Mouse (Mus musculus): ENCODE data around the gene Frmd4a. TPM values are rescaled to one million over a fixed set of nuclear protein-coding genes. Genes with fewer than 3 reads are reported as not detected.

Gene Frmd4a
- total RNA-seq, 1 experiment from 2014 or later, result 3.1 TPM

DNA sequence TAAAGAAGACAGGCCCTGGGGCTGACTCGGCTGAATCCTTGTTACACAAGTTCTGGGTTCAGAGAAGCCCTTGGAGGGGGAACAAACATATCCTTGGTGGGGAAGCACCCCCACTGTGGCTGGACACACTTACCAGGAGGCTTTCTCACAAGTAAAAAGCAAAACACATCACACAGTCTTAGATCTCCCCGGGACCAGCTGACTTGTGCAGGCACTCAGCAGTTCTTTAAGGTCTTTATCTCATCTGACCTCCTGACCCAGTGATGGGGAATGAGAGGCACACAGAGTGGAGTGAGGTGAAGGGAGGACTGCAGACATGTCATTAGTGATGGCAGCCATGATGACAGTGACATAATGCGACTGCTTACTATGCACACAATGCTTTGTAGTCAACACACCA lies 170.8 kb downstream of the Frmd4a start:
- no peak for ATAC-seq (ENCODE audit: extremely low read depth, insufficient number of reproducible peaks, low FRiP score, poor library complexity, severe bottlenecking)

DNA sequence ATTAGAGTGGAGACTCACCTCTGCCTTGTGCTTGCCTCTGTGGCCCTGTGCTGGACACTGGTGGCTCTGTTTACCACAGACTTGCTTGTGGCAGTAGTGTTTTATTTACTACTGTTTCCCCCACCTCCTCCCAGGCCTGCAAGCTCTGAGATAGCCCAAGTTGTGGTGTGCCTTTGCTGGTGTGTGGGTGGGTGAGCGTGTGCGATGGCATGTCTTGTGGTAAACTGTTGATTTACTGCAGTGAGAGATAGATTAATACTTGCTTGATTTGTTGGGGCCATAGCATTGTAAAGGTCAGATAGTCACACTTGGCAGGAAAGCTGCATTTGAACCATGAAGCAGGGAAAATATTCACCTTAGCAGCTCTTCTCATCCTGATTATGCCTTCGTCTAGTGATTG lies 172.8 kb downstream of the Frmd4a start:
- no peak for ATAC-seq (ENCODE audit: extremely low read depth, insufficient number of reproducible peaks, low FRiP score, poor library complexity, severe bottlenecking)

GRCm38 (mm10) chr2:4190995-4191394 lies 173.5 kb downstream of the Frmd4a start:
- ATAC-seq (ENCODE audit: extremely low read depth, insufficient number of reproducible peaks, low FRiP score, poor library complexity, severe bottlenecking), result no peak

GRCm38 (mm10) chr2:4193206-4193605 lies 175.7 kb downstream of the Frmd4a start:
- ATAC-seq (ENCODE audit: extremely low read depth, insufficient number of reproducible peaks, low FRiP score, poor library complexity, severe bottlenecking), result no peak

DNA sequence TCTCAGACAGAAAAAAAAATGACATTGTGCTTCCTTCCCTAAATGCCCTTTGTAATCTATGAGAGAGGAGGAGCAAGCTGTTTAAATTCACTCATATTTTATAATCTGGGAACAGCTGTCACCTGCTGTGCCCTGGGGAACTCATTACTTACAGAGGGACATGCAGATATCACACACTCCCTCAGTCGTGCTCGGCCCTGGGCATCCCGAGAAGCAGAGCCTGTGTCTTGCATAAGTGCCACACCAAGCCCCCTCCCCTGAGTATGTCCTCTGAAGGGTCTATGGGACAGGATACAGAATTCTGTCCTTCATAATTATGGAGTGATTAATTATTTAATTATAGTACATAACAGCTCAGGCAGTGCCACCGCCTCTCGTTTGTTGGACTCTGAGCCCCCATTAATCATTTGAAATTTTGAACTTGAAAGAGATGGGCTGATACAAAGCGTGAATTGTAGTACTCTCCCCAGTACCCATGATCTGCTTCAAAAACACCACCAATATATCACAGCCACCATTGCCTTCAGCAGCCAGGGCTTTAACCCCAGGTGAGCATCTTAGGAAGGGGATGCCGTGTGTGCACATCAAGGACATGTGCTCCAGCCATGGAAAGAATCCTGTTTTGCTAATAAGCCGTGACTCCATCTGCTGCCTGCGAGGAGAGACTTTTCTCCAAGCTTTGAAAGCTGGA lies 177.0 kb downstream of the Frmd4a start:
- ATAC-seq (ENCODE audit: extremely low read depth, insufficient number of reproducible peaks, low FRiP score, poor library complexity, severe bottlenecking), result no peak

DNA sequence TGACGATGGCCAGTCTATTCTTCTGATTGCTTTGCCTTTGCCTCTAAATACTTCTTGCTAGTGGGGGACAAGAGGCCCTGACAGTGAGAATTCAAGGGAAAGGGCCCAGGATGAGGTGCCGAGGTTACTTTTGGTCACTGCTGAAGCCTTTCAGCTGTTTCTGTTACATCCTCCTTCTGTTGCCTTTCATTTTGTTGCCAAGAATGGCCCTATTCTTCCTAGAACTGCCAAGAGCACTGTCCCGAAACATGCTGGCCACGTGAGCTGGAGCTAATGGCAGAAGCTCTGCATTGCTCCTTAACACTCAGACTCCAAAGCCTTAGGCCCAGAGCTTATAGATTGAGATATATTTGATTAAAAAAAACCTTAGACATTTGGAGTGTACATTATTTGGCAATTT lies 178.5 kb downstream of the Frmd4a start:
- ATAC-seq (ENCODE audit: extremely low read depth, insufficient number of reproducible peaks, low FRiP score, poor library complexity, severe bottlenecking), result no peak

DNA sequence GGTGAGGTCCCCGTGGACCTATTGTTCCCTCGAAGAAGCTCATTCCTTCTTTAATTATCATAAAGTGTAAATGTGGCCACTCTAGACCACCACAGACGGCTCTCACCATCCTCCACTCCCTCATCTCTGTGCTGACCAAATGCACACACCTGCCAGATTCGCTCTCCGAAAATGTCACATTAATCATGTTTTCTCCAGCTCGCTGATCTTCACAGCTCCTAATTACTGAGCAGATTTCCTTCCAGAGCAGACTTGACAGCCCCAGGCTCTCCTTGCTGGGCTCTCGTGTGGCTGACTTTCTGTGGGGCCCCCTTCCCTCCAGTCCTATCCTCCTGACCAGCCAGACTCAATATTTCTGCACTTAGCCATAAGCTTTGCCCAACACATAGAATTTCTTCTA lies 191.7 kb downstream of the Frmd4a start:
- no peak for ATAC-seq (ENCODE audit: extremely low read depth, insufficient number of reproducible peaks, low FRiP score, poor library complexity, severe bottlenecking)

DNA sequence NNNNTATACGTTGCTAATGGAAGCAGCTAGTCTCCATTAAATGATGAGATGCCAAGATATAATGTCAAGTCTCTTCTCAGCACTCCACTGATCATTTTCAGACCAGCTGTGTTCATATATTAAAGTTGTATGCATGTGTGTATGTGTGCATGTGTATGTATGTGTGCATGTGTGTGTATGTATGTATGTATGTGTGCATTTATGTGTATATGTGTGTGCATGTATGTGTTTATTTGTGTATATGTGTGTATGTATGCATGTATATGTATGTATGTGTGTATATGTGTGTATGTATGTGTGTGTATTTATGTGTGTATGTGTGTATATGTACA lies 204.9 kb downstream of the Frmd4a start:
- ATAC-seq (ENCODE audit: extremely low read depth, insufficient number of reproducible peaks, low FRiP score, poor library complexity, severe bottlenecking), result no peak

DNA sequence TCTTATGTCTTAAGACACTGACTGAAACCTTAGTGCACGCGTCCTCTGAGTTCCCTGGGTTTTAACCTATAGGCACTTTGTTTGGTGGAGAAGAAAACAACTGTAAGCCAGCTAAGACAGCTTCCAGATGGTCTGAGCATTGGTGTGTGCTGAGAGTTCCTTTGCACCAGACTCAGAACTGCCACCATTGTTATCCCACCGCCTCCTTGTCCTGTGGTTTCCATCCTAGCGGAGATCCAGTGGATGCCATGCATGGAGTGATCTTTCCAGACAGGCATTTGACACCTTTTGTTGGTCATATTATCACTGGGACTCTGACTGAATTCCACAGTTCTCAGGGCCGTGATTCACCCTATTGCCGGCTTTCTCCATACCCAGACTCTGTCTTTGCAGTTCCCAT lies 205.8 kb downstream of the Frmd4a start:
- no peak for ATAC-seq (ENCODE audit: extremely low read depth, insufficient number of reproducible peaks, low FRiP score, poor library complexity, severe bottlenecking)

GRCm38 (mm10) chr2:4226941-4227558 lies 209.5 kb downstream of the Frmd4a start:
- no peak for ATAC-seq (ENCODE audit: extremely low read depth, insufficient number of reproducible peaks, low FRiP score, poor library complexity, severe bottlenecking)

GRCm38 (mm10) chr2:4227563-4227962 lies 210.0 kb downstream of the Frmd4a start:
- ATAC-seq (ENCODE audit: extremely low read depth, insufficient number of reproducible peaks, low FRiP score, poor library complexity, severe bottlenecking), result no peak

GRCm38 (mm10) chr2:4228510-4228909 lies 211.0 kb downstream of the Frmd4a start:
- no peak for ATAC-seq (ENCODE audit: extremely low read depth, insufficient number of reproducible peaks, low FRiP score, poor library complexity, severe bottlenecking)

- ATAC-seq (ENCODE audit: extremely low read depth, insufficient number of reproducible peaks, low FRiP score, poor library complexity, severe bottlenecking), result no peak
These were observed 214.8 kb downstream of the Frmd4a start for GRCm38 (mm10) chr2:4232335-4232734.

DNA sequence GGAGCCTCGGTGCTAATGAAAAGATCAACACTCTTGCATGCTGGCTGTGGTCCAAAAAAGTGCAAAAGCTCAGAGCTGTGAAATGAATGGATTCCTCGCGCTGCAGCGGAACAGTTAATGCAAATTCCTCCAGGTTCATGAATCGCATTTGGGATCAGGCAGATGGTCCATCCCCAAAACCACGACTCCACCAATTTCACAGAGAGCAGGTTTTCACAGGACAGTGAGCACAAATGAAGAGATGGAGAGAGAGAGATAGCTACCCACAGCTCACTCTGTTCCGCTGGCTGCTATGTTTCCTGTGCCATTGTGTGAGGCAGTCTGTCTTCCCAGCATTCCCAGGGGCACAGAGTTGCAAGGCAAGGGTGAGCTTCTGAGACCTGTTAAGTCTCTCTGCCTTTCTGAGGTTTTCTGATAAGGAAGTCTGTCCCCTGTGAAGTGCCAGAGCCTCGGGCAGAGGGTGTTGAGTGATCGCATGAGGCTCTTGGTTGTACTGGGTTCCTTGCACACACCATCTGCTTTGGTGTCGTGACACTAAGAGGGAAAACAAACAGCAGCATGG lies 215.3 kb downstream of the Frmd4a start:
- no peak for ATAC-seq (ENCODE audit: extremely low read depth, insufficient number of reproducible peaks, low FRiP score, poor library complexity, severe bottlenecking)

DNA sequence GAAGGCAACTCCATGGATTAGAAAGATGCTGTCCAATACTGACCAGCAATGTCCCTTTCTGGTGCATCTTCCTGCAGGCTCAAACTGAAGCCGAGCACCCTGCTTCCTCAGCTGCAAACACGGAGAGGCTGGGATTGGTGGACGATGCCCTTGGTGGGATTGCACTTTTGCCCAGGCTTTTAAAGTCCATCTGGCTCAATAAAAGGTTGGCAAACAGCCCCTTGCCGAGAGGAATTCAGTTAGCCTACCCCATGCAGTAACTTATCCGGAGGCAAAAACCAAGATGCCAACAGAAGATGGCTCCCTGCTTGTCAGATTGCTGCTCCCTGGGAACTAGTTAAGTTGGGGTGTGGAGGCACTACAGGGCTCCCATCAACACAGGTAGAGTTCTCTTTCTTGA lies 220.2 kb downstream of the Frmd4a start:
- no peak for ATAC-seq (ENCODE audit: extremely low read depth, insufficient number of reproducible peaks, low FRiP score, poor library complexity, severe bottlenecking)

- ATAC-seq (ENCODE audit: extremely low read depth, insufficient number of reproducible peaks, low FRiP score, poor library complexity, severe bottlenecking), result no peak
These were observed 232.2 kb downstream of the Frmd4a start for GRCm38 (mm10) chr2:4249723-4250122.

DNA sequence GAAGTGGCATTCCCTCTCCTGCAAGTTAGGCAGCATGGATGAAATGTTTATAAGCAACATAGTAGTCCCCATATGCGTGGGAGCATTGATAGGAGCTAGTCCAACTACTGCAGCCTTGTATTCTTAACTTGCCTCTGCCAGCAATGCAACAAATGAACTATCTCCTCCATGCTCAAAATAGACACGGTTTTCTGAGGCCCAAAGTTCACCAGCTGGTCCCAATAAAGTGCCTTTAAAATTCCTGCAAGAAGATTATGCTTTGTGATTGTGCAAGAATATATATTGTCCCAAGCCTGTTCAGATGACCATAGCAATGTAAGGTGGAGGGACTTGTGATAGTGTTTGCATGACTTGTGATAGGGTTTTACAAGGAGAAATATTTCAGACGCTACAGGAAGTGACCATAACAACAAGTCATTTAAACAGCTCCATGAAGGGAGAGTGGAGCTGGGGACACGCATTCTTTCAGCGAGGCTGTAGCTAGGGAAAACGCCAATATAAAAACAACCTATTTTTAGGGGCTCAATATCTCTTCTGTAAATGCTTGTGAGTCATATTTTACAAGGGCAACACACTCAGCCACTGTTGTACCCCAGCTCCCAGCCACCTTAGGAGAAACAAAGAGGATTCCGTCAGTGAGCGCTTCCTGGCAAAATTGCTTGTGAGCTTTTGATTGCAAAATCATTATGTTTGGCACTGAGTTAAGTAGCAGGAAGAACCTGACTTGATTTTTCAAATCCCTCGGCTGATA lies 235.2 kb downstream of the Frmd4a start:
- ATAC-seq (ENCODE audit: extremely low read depth, insufficient number of reproducible peaks, low FRiP score, poor library complexity, severe bottlenecking), result no peak

DNA sequence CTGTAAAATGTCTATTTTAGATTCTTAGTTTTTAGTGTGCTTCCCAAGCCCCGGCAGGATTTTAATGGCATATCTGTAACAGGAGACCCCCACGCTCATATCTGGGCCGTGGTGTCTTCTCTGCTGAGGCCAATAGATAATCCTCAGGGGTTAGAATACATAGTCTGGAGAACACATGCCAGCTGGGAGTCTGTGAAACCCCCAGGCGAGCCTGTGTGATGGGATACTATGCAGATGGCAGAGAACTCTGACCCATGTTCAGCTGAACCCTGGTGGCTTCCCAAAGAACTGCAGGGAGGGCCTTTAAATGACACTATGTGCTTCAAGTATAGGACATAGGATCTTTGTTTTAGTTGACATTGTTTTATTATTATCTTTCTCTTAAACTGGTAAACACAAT lies 235.8 kb downstream of the Frmd4a start:
- no peak for ATAC-seq (ENCODE audit: extremely low read depth, insufficient number of reproducible peaks, low FRiP score, poor library complexity, severe bottlenecking)

- ATAC-seq (ENCODE audit: extremely low read depth, insufficient number of reproducible peaks, low FRiP score, poor library complexity, severe bottlenecking), result no peak
These were observed 236.6 kb downstream of the Frmd4a start for GRCm38 (mm10) chr2:4254083-4254482.

DNA sequence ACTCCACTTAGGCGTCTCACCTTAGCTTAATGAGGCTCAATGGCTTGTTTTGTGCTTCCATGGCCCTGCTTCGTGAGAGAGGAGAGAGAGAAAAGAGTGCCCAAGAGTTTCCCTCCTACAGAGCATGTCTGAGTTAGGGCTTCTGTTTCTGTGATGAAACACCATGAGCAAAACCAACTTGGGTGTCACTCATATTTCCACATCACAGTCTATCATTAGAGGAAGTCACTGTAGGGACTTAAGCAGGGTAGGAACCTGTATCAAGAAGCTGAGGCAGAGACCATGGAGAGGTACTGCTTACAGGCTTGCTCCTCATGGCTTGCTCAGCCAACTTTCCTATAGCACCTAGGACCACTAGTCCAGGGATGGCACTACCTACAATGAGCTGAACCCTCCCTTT lies 238.7 kb downstream of the Frmd4a start:
- no peak for ATAC-seq (ENCODE audit: extremely low read depth, insufficient number of reproducible peaks, low FRiP score, poor library complexity, severe bottlenecking)
